Mouse (Mus musculus): ENCODE data around the gene Syt6. TPM values are rescaled to one million over a fixed set of nuclear protein-coding genes. Genes with fewer than 3 reads are reported as not detected.

Gene Syt6
- not detected for polyA plus RNA-seq (2014; fragmentation: Illumina TruSeq; extraction: RNeasy Lipid Tissue Mini Kit (QIAGEN cat#74804); ENCODE audit: low read depth, low replicate concordance)

DNA sequence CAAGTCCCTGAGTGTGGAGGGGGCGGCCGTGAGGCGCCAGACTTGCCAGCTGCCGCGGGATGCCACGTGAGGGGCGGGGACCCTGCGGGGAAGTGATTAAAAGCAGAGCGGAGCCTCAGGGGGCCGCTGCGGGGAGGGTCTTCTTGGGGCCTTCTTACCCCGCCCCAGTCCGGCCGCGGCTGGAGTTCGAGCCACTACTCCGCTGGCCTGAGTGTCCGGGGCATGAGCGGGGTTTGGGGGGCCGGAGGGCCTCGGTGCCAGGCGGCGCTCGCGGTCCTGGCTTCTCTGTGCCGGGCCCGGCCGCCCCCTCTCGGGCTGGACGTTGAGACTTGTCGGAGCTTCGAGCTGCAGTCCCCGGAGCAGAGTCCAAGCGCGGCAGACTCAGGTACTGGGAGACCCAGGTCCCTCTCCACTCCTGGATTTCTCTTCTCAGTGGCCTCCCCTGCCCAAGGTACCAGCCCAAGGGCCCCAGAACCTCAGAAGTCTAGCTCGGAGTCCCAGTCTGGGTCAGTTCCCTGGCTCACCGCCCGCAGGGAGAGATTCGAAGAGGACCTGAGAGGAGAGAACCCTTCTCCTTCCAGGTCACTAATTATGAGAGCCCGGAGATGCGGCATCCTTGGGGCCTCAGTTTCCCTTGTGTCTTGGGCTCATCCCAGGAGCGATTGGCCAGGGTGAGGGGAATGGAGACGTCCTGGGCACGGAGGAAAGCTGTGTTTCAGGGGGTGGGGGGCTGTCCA, at the start of gene Syt6:
Syt6 (plus strand) TSS at position 76 of the 737 bp plus-strand sequence.

DNA sequence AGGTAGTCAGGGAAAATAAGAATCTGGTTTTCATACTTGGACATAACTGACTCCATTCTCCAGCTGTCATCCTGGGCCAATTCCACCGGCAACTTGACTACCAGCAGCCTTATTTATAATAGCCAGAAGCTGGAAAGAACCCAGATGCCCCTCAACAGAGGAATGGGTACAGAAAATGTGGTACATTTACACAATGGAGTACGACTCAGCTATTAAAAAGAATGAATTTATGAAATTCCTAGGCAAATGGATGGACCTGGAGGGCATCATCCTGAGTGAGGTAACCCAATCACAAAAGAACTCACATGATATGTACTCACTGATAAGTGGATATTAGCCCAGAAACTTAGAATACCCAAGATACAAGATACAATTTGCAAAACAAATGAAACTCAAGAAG, 70.9 kb downstream of the Syt6 start, which contains the start of gene Atg4a-ps:
Atg4a-ps (minus strand) TSS at position 101 of the 400 bp plus-strand sequence.

Other genes with a start within 250 kb of the Syt6 start
- not detected for gene Atg4a-ps, start 70.8 kb downstream of the Syt6 start, polyA plus RNA-seq (2014; fragmentation: Illumina TruSeq; extraction: RNeasy Lipid Tissue Mini Kit (QIAGEN cat#74804); ENCODE audit: low read depth, low replicate concordance)
- 1.2 TPM for gene Olfml3, start 162.8 kb downstream of the Syt6 start, polyA plus RNA-seq (2014; fragmentation: Illumina TruSeq; extraction: RNeasy Lipid Tissue Mini Kit (QIAGEN cat#74804); ENCODE audit: low read depth, low replicate concordance)
- not detected for gene Gm10964, start 164.1 kb downstream of the Syt6 start, polyA plus RNA-seq (2014; fragmentation: Illumina TruSeq; extraction: RNeasy Lipid Tissue Mini Kit (QIAGEN cat#74804); ENCODE audit: low read depth, low replicate concordance)
- 26.9 TPM for gene Hipk1, start 216.3 kb downstream of the Syt6 start, polyA plus RNA-seq (2014; fragmentation: Illumina TruSeq; extraction: RNeasy Lipid Tissue Mini Kit (QIAGEN cat#74804); ENCODE audit: low read depth, low replicate concordance)
- 2.3 TPM for gene Dclre1b, start 234.2 kb downstream of the Syt6 start, polyA plus RNA-seq (2014; fragmentation: Illumina TruSeq; extraction: RNeasy Lipid Tissue Mini Kit (QIAGEN cat#74804); ENCODE audit: low read depth, low replicate concordance)
- gene Ap4b1, start 234.3 kb downstream of the Syt6 start, polyA plus RNA-seq (2014; fragmentation: Illumina TruSeq; extraction: RNeasy Lipid Tissue Mini Kit (QIAGEN cat#74804); ENCODE audit: low read depth, low replicate concordance), result 9.2 TPM
- not detected for gene Gm43064, start 234.3 kb downstream of the Syt6 start, polyA plus RNA-seq (2014; fragmentation: Illumina TruSeq; extraction: RNeasy Lipid Tissue Mini Kit (QIAGEN cat#74804); ENCODE audit: low read depth, low replicate concordance)

Data from liver, adult 10 weeks (tissue).